Mouse (Mus musculus) gastrocnemius, postnatal 10 days (tissue): ENCODE data around the gene Ptma. TPM values are rescaled to one million over a fixed set of nuclear protein-coding genes. Genes with fewer than 3 reads are reported as not detected.
A peak's percentile ranks its signal among the peaks of the same experiment; 100 is the strongest.
"Not testable (repeated sequence)": the region's sequence is repeated elsewhere in the genome, so short reads cannot be mapped to it uniquely, and the experiment has no call there.

Experiments used
- DNase-seq: peaks from one replicate; pipeline ENCODE4 v3.0.0; 2021; ENCODE audit warnings: mixed read lengths
- long read RNA-seq, 2 experiments: library from polyadenylated mRNA; stranded (forward); transcript quantifications; one replicate each; pipeline ENCODE4 v2.0.0; 2021
- total RNA-seq, 2 experiments: library from RNA; stranded (reverse); gene quantifications; 2 replicates each; pipeline ENCODE4 v1.2.3; 2021

The Ptma gene
- 100 to 1,000 TPM; 358 to 428 TPM for total RNA-seq
- long read RNA-seq, experiment 1, transcript Ptma-201 (5 exons, 1,216 nt), result major isoform, 173 of 190 reads
- long read RNA-seq, experiment 1, partial matches to known transcripts, result 6 of 190 reads
- long read RNA-seq, experiment 1, other reads (novel, unspliced or antisense), result 9 of 190 reads
- long read RNA-seq, experiment 2, transcript Ptma-201 (5 exons, 1,216 nt), result major isoform, 178 of 190 reads
- long read RNA-seq, experiment 2, partial matches to known transcripts, result 4 of 190 reads
- long read RNA-seq, experiment 2, other reads (novel, unspliced or antisense), result 7 of 190 reads

GRCm38 (mm10) chr1:86526116-86526788 lies at the start of gene Ptma:
Gene Ptma, plus strand, starts transcription at chr1:86526726.
- peak; percentile 96 for DNase-seq

- DNase-seq, result no peak
Measured at GRCm38 (mm10) chr1:86477738-86478285, 48.7 kb upstream of the Ptma start.

- DNase-seq, result no peak
Measured at GRCm38 (mm10) chr1:86479099-86479825, 47.3 kb upstream of the Ptma start.

GRCm38 (mm10) chr1:86480288-86480687 lies 46.2 kb upstream of the Ptma start:
- no peak for DNase-seq

GRCm38 (mm10) chr1:86480735-86481447 lies 45.6 kb upstream of the Ptma start:
- no peak for DNase-seq

- DNase-seq, result no peak
Measured at GRCm38 (mm10) chr1:86481468-86481867, 45.1 kb upstream of the Ptma start.

- no peak for DNase-seq
Measured at GRCm38 (mm10) chr1:86482288-86482687, 44.2 kb upstream of the Ptma start.

GRCm38 (mm10) chr1:86482761-86483160 lies 43.8 kb upstream of the Ptma start:
- DNase-seq, result no peak

GRCm38 (mm10) chr1:86485346-86485745 lies 41.2 kb upstream of the Ptma start:
- no peak for DNase-seq

- DNase-seq, result not testable (repeated sequence)
Measured at GRCm38 (mm10) chr1:86485858-86486257, 40.7 kb upstream of the Ptma start.

GRCm38 (mm10) chr1:86486703-86487294 lies 39.7 kb upstream of the Ptma start:
- DNase-seq, result no peak

- DNase-seq, result peak; percentile 99
Measured at GRCm38 (mm10) chr1:86487295-86487907, 39.1 kb upstream of the Ptma start.

- DNase-seq, result no peak
Measured at GRCm38 (mm10) chr1:86487908-86488314, 38.6 kb upstream of the Ptma start.

GRCm38 (mm10) chr1:86488326-86488725 lies 38.2 kb upstream of the Ptma start:
- no peak for DNase-seq

- DNase-seq, result no peak
Measured at GRCm38 (mm10) chr1:86488774-86489173, 37.8 kb upstream of the Ptma start.

GRCm38 (mm10) chr1:86489901-86490300 lies 36.6 kb upstream of the Ptma start:
- DNase-seq, result no peak

- DNase-seq, result no peak
Measured at GRCm38 (mm10) chr1:86490697-86491096, 35.8 kb upstream of the Ptma start.

- no peak for DNase-seq
Measured at GRCm38 (mm10) chr1:86491533-86492094, 34.9 kb upstream of the Ptma start.

GRCm38 (mm10) chr1:86492095-86493070 lies 34.1 kb upstream of the Ptma start:
- no peak for DNase-seq

- no peak for DNase-seq
Measured at GRCm38 (mm10) chr1:86493783-86494182, 32.7 kb upstream of the Ptma start.
